Mouse (Mus musculus): Measurements from ENCODE around the gene Mef2d. TPM values are rescaled to one million over a fixed set of nuclear protein-coding genes. Genes with fewer than 3 reads are reported as not detected.

Mef2d gene
- 2.6 and 3.4 TPM in 2 replicates for polyA plus RNA-seq (2012)

GRCm38 (mm10) chr3:88141787-88142523 is at the start of gene Mef2d:
Mef2d (plus strand) TSS chr3:88142372.
- TF ChIP-seq GATA1 (IDR thresholded peaks at IDR 0.05; ENCODE audit: low read length) (no peak; the same call in 1 of the 2 replicates), TAL1 (IDR thresholded peaks at IDR 0.05; ENCODE audit: low read length) (no peak)
- peaks cover 94% of the 10 kb centered on the region for H3K4me1 ChIP-seq (ENCODE audit: control insufficient read depth)
- H3K4me3 ChIP-seq (replicated peaks) = peak within 1 kb of the TSS; percentile 84
- peaks cover 25% of the 10 kb centered on the region for H3K27me3 ChIP-seq (ENCODE audit: control insufficient read depth)
- H3K36me3 ChIP-seq (ENCODE audit: control insufficient read depth) = peaks cover 17% of the 10 kb centered on the region
- no peaks in the 10 kb centered on the region for H3K9me3 ChIP-seq (ENCODE audit: control insufficient read depth, low read length)

DNA sequence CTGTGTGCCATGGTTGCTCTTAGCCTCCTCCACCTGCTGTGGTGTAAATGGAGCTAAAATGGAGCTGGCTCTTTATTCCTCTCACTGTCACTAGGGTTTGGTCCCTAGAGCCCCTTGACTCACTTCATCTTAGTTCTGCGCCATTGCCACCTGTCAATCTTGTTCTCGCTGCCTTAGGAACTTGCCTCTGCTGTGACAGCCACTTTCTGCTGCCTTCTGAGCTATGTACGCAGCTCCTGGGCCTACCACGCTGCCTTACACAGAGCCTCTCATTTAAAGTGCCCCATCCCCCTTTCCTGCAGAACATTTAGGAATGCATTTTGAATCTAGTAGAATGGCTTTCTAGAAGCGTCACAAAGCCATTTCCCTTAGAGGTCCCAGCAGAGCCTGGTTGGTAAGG is 48.0 kb upstream of the Mef2d start:
- H3K9me3 ChIP-seq (ENCODE audit: control insufficient read depth, low read length) = no peaks in the 10 kb centered on the region
- H3K4me3 ChIP-seq (replicated peaks) = no peak overlapping the region
- no peaks in the 10 kb centered on the region for H3K27me3 ChIP-seq (ENCODE audit: control insufficient read depth)
- H3K4me1 ChIP-seq (ENCODE audit: control insufficient read depth) = no peaks in the 10 kb centered on the region
- TF ChIP-seq GATA1 (IDR thresholded peaks at IDR 0.05; ENCODE audit: low read length) = no peak
- no peak for TF ChIP-seq TAL1 (IDR thresholded peaks at IDR 0.05; ENCODE audit: low read length)
- peaks cover 95% of the 10 kb centered on the region for H3K36me3 ChIP-seq (ENCODE audit: control insufficient read depth)

- Histone ChIP-seq H3K9me3 (ENCODE audit: control insufficient read depth, low read length) (no peaks in the 10 kb centered on the region), H3K4me3 (replicated peaks) (no peak overlapping the region), H3K4me1 (ENCODE audit: control insufficient read depth) (no peaks in the 10 kb centered on the region), H3K27me3 (ENCODE audit: control insufficient read depth) (no peaks in the 10 kb centered on the region), H3K36me3 (ENCODE audit: control insufficient read depth) (peaks cover 90% of the 10 kb centered on the region)
- TF ChIP-seq TAL1 (IDR thresholded peaks at IDR 0.05; ENCODE audit: low read length) (no peak), GATA1 (IDR thresholded peaks at IDR 0.05; ENCODE audit: low read length) (no peak)
These were observed 44.5 kb upstream of the Mef2d start for GRCm38 (mm10) chr3:88097666-88098065.

GRCm38 (mm10) chr3:88100251-88100650 is 41.9 kb upstream of the Mef2d start:
- no peaks in the 10 kb centered on the region for H3K4me1 ChIP-seq (ENCODE audit: control insufficient read depth)
- TF ChIP-seq TAL1 (IDR thresholded peaks at IDR 0.05; ENCODE audit: low read length) (no peak), GATA1 (IDR thresholded peaks at IDR 0.05; ENCODE audit: low read length) (no peak)
- no peak overlapping the region for H3K4me3 ChIP-seq (replicated peaks)
- H3K27me3 ChIP-seq (ENCODE audit: control insufficient read depth) = no peaks in the 10 kb centered on the region
- peaks cover 92% of the 10 kb centered on the region for H3K36me3 ChIP-seq (ENCODE audit: control insufficient read depth)
- H3K9me3 ChIP-seq (ENCODE audit: control insufficient read depth, low read length) = no peaks in the 10 kb centered on the region

DNA sequence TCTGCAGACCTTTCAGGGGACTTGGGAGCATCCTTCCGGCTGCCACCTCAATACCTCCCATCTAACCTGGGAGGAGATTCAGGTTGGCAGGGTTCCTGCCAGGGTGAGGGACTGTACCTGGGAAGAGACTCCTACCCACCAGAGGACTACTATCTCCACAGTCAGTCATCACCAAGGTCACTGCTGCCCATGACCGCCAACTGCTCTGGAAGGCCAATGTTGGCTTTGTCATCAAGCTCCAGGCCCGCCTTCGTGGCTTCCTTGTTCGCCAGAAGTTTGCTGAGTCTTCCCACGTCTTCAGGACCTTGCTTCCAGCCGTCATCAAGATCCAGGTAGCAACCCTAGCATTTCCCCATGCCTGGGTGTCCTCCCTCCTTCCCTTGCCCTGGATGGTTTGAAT is 40.4 kb upstream of the Mef2d start:
- Histone ChIP-seq H3K4me1 (ENCODE audit: control insufficient read depth) (no peaks in the 10 kb centered on the region), H3K4me3 (replicated peaks) (no peak overlapping the region), H3K36me3 (ENCODE audit: control insufficient read depth) (peaks cover 93% of the 10 kb centered on the region), H3K27me3 (ENCODE audit: control insufficient read depth) (no peaks in the 10 kb centered on the region), H3K9me3 (ENCODE audit: control insufficient read depth, low read length) (no peaks in the 10 kb centered on the region)
- TF ChIP-seq TAL1 (IDR thresholded peaks at IDR 0.05; ENCODE audit: low read length) = no peak

GRCm38 (mm10) chr3:88102196-88102595 is 40.0 kb upstream of the Mef2d start:
- TF ChIP-seq TAL1 (IDR thresholded peaks at IDR 0.05; ENCODE audit: low read length) (no peak), GATA1 (IDR thresholded peaks at IDR 0.05; ENCODE audit: low read length) (no peak)
- H3K4me3 ChIP-seq (replicated peaks) = no peak overlapping the region
- peaks cover 92% of the 10 kb centered on the region for H3K36me3 ChIP-seq (ENCODE audit: control insufficient read depth)
- H3K9me3 ChIP-seq (ENCODE audit: control insufficient read depth, low read length) = no peaks in the 10 kb centered on the region
- no peaks in the 10 kb centered on the region for H3K27me3 ChIP-seq (ENCODE audit: control insufficient read depth)
- H3K4me1 ChIP-seq (ENCODE audit: control insufficient read depth) = no peaks in the 10 kb centered on the region

DNA sequence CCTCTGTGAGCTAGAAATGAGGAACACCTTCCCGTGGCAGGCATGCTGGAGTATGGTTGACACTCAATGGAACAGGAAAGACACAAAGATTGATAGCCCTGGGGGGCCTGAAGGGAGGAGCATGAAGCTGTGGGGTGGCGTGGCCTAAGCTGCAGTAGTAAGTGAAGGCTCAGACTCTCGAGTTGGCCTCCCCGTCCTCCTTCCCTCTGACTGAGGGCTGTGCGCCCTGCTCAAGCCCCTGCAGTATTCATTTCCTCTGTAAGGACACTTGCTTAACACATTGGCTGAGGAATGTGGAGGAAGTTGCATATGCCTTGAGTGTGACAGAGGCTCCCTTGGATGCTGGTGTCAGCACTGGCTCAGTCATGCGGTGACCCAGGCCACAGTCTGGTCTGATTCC is 39.6 kb upstream of the Mef2d start:
- Histone ChIP-seq H3K27me3 (ENCODE audit: control insufficient read depth) (no peaks in the 10 kb centered on the region), H3K4me1 (ENCODE audit: control insufficient read depth) (no peaks in the 10 kb centered on the region), H3K36me3 (ENCODE audit: control insufficient read depth) (peaks cover 92% of the 10 kb centered on the region), H3K4me3 (replicated peaks) (no peak overlapping the region), H3K9me3 (ENCODE audit: control insufficient read depth, low read length) (no peaks in the 10 kb centered on the region)
- no peak for TF ChIP-seq GATA1 (IDR thresholded peaks at IDR 0.05; ENCODE audit: low read length)
- no peak for TF ChIP-seq TAL1 (IDR thresholded peaks at IDR 0.05; ENCODE audit: low read length)

- TF ChIP-seq GATA1 (IDR thresholded peaks at IDR 0.05; ENCODE audit: low read length) = no peak
- TF ChIP-seq TAL1 (IDR thresholded peaks at IDR 0.05; ENCODE audit: low read length) = no peak
- no peaks in the 10 kb centered on the region for H3K9me3 ChIP-seq (ENCODE audit: control insufficient read depth, low read length)
- H3K36me3 ChIP-seq (ENCODE audit: control insufficient read depth) = peaks cover 95% of the 10 kb centered on the region
These were observed 36.0 kb upstream of the Mef2d start for GRCm38 (mm10) chr3:88106126-88106525.

GRCm38 (mm10) chr3:88109126-88109525 is 33.0 kb upstream of the Mef2d start:
- TF ChIP-seq GATA1 (IDR thresholded peaks at IDR 0.05; ENCODE audit: low read length) (no peak), TAL1 (IDR thresholded peaks at IDR 0.05; ENCODE audit: low read length) (no peak)
- no peaks in the 10 kb centered on the region for H3K27me3 ChIP-seq (ENCODE audit: control insufficient read depth)
- no peak overlapping the region for H3K4me3 ChIP-seq (replicated peaks)
- peaks cover 93% of the 10 kb centered on the region for H3K36me3 ChIP-seq (ENCODE audit: control insufficient read depth)
- no peaks in the 10 kb centered on the region for H3K9me3 ChIP-seq (ENCODE audit: control insufficient read depth, low read length)
- no peaks in the 10 kb centered on the region for H3K4me1 ChIP-seq (ENCODE audit: control insufficient read depth)

More at GRCm38 (mm10) chr3:88106126-88106525, 36.0 kb upstream of the Mef2d start:
- Histone ChIP-seq H3K27me3 (ENCODE audit: control insufficient read depth) (no peaks in the 10 kb centered on the region), H3K4me1 (ENCODE audit: control insufficient read depth) (no peaks in the 10 kb centered on the region), H3K4me3 (replicated peaks) (no peak overlapping the region)
